Mouse (Mus musculus): ENCODE results near the gene Irf2. TPM values are rescaled to one million over a fixed set of nuclear protein-coding genes. Genes with fewer than 3 reads are reported as not detected.

The Irf2 gene
- total RNA-seq, 1 experiment: 2.6 TPM

DNA sequence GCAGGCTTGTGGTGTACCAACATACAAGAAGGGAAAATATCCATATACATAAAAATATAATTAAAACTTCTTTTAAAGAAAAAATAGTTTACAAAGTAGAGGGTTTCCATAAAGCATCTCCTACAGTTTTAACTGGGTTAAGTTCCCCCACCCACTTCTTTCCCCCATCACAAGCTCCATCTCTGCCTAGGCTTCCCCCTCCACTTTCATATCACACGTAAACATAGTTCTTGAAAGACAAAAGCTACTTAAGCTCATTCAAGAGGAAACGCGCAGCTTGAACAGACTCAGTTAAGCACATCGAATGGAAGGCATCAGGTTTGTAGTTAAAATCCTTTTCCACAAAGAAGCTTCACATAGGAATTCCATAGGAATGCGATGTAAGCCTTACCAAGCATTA lies 32.8 kb upstream of the Irf2 start:
- in situ Hi-C loops (cut with MboI; ENCODE audit: low sequenced_read_pairs in 2 of 2, unreplicated experiment in 2 of 2): no loop called here
- no peak for TF ChIP-seq MAFK (IDR thresholded peaks at IDR 0.05; ENCODE audit: insufficient read depth, low read depth, low read length)
- no peak for TF ChIP-seq ZC3H11A (IDR thresholded peaks at IDR 0.05; ENCODE audit: borderline replicate concordance, low read depth, low read length)
- TF ChIP-seq ZNF384 (IDR thresholded peaks at IDR 0.05; ENCODE audit: low read depth, low read length): no peak
- Histone ChIP-seq H3K4me1 (ENCODE audit: control insufficient read depth in 2 of 2, insufficient read depth in 2 of 2, low read length in 2 of 2, poor library complexity in 1 of 2) (no peaks in the 10 kb centered on the region), H3K9ac (ENCODE audit: insufficient read depth, low read depth, low read length, poor library complexity, severe bottlenecking) (no peak overlapping the region), H3K9me3 (ENCODE audit: control insufficient read depth, insufficient read depth, low read depth, low read length) (no peaks in the 10 kb centered on the region), H3K4me3 (ENCODE audit: insufficient read depth in 1 of 2, low read depth in 1 of 2, low read length in 2 of 2, poor library complexity in 1 of 2, severe bottlenecking in 1 of 2) (no peak overlapping the region), H3K27ac (ENCODE audit: insufficient read depth, low read depth, low read length, poor library complexity, severe bottlenecking) (no peak overlapping the region), H3K36me3 (ENCODE audit: control insufficient read depth, insufficient read depth, low read length, poor library complexity, severe bottlenecking) (no peaks in the 10 kb centered on the region)
- DNase-seq (ENCODE audit: low read depth, low spot score): no peak

DNA sequence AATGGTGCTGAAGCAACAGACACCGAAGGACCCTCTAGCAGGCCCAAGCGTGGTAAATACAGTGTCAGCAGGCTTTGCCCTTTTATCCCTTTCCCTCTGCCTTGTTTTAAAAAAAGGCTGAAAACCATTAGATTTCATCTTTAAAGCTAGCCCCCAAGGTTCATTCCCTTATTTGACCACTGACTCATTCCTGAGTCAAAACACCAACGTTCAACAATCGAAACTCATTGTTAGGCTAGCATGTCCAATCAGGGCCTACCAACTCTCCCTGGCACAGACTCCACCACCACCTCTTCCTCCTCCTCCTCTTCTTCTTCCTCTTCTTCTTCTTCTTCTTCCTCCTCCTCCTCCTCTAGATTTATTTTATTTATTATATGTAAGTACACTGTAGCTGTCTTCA lies 30.2 kb upstream of the Irf2 start:
- DNase-seq (ENCODE audit: low read depth, low spot score): no peak
- H3K36me3 ChIP-seq (ENCODE audit: control insufficient read depth, insufficient read depth, low read length, poor library complexity, severe bottlenecking): no peaks in the 10 kb centered on the region
- in situ Hi-C loops (cut with MboI; ENCODE audit: low sequenced_read_pairs in 2 of 2, unreplicated experiment in 2 of 2): no loop called here
- TF ChIP-seq MAFK (IDR thresholded peaks at IDR 0.05; ENCODE audit: insufficient read depth, low read depth, low read length) (no peak), HCFC1 (IDR thresholded peaks at IDR 0.05; ENCODE audit: borderline replicate concordance, insufficient read depth, low read length) (no peak), ZNF384 (IDR thresholded peaks at IDR 0.05; ENCODE audit: low read depth, low read length) (no peak), ZC3H11A (IDR thresholded peaks at IDR 0.05; ENCODE audit: borderline replicate concordance, low read depth, low read length) (no peak)
- H3K4me3 ChIP-seq (ENCODE audit: insufficient read depth in 1 of 2, low read depth in 1 of 2, low read length in 2 of 2, poor library complexity in 1 of 2, severe bottlenecking in 1 of 2): no peak overlapping the region
- no peak overlapping the region for H3K9ac ChIP-seq (ENCODE audit: insufficient read depth, low read depth, low read length, poor library complexity, severe bottlenecking)
- no peaks in the 10 kb centered on the region for H3K9me3 ChIP-seq (ENCODE audit: control insufficient read depth, insufficient read depth, low read depth, low read length)
- no peak overlapping the region for H3K27ac ChIP-seq (ENCODE audit: insufficient read depth, low read depth, low read length, poor library complexity, severe bottlenecking)
- no peaks in the 10 kb centered on the region for H3K4me1 ChIP-seq (ENCODE audit: control insufficient read depth in 2 of 2, insufficient read depth in 2 of 2, low read length in 2 of 2, poor library complexity in 1 of 2)

DNA sequence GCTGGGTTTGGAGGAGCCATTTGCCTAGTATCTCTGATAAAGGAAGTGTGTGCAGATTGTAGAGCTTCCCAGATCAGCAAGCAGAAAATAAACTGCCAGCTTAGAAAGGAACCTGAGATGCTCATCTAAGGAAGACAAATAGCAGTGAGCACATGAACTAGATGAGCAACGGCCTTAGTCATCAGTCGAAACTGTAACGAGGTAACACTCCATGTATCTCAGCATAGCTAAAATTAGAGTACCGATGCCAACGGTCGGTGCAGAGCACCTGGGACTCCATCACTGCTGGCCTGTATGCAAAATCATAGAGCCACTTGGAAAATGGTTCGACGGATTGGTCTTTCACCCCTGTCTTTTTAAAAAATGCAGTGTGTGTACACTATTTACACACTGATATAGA lies 29.2 kb upstream of the Irf2 start:
- H3K36me3 ChIP-seq (ENCODE audit: control insufficient read depth, insufficient read depth, low read length, poor library complexity, severe bottlenecking): no peaks in the 10 kb centered on the region
- H3K27ac ChIP-seq (ENCODE audit: insufficient read depth, low read depth, low read length, poor library complexity, severe bottlenecking): no peak overlapping the region
- H3K4me3 ChIP-seq (ENCODE audit: insufficient read depth in 1 of 2, low read depth in 1 of 2, low read length in 2 of 2, poor library complexity in 1 of 2, severe bottlenecking in 1 of 2): no peak overlapping the region
- no peak for DNase-seq (ENCODE audit: low read depth, low spot score)
- no peak overlapping the region for H3K9ac ChIP-seq (ENCODE audit: insufficient read depth, low read depth, low read length, poor library complexity, severe bottlenecking)
- H3K4me1 ChIP-seq (ENCODE audit: control insufficient read depth in 2 of 2, insufficient read depth in 2 of 2, low read length in 2 of 2, poor library complexity in 1 of 2): no peaks in the 10 kb centered on the region
- TF ChIP-seq ZC3H11A (IDR thresholded peaks at IDR 0.05; ENCODE audit: borderline replicate concordance, low read depth, low read length) (no peak), MAFK (IDR thresholded peaks at IDR 0.05; ENCODE audit: insufficient read depth, low read depth, low read length) (no peak)
- in situ Hi-C loops (cut with MboI; ENCODE audit: low sequenced_read_pairs in 2 of 2, unreplicated experiment in 2 of 2): no loop called here
- no peaks in the 10 kb centered on the region for H3K9me3 ChIP-seq (ENCODE audit: control insufficient read depth, insufficient read depth, low read depth, low read length)

DNA sequence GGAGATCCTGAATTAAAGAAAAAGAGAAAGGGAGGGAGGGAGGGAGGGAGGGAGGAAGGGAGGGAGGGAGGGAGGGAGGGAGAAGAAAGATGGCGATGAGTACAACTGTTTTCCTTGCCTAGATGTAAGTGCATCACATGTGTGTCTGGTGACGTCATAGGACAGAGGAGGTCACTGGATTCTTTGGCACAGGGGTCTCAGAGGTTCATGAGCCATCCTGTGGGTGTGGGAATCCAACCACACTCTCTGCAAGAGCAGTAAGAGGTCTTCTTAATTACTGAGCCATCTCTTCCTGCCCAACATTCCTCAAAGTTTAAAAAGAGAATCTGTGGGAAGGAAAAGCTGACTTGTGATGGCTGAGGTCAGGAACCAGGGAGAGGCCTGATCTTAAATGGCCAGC lies 28.0 kb upstream of the Irf2 start:
- Histone ChIP-seq H3K4me1 (ENCODE audit: control insufficient read depth in 2 of 2, insufficient read depth in 2 of 2, low read length in 2 of 2, poor library complexity in 1 of 2) (no peaks in the 10 kb centered on the region), H3K36me3 (ENCODE audit: control insufficient read depth, insufficient read depth, low read length, poor library complexity, severe bottlenecking) (no peaks in the 10 kb centered on the region), H3K9me3 (ENCODE audit: control insufficient read depth, insufficient read depth, low read depth, low read length) (no peaks in the 10 kb centered on the region), H3K27ac (ENCODE audit: insufficient read depth, low read depth, low read length, poor library complexity, severe bottlenecking) (no peak overlapping the region), H3K4me3 (ENCODE audit: insufficient read depth in 1 of 2, low read depth in 1 of 2, low read length in 2 of 2, poor library complexity in 1 of 2, severe bottlenecking in 1 of 2) (no peak overlapping the region), H3K9ac (ENCODE audit: insufficient read depth, low read depth, low read length, poor library complexity, severe bottlenecking) (no peak overlapping the region)
- no peak for DNase-seq (ENCODE audit: low read depth, low spot score)
- in situ Hi-C loops (cut with MboI; ENCODE audit: low sequenced_read_pairs in 2 of 2, unreplicated experiment in 2 of 2): no loop called here
- TF ChIP-seq ZC3H11A (IDR thresholded peaks at IDR 0.05; ENCODE audit: borderline replicate concordance, low read depth, low read length) (no peak), MAFK (IDR thresholded peaks at IDR 0.05; ENCODE audit: insufficient read depth, low read depth, low read length) (no peak), HCFC1 (IDR thresholded peaks at IDR 0.05; ENCODE audit: borderline replicate concordance, insufficient read depth, low read length) (no peak), ZNF384 (IDR thresholded peaks at IDR 0.05; ENCODE audit: low read depth, low read length) (no peak), CHD2 (IDR thresholded peaks at IDR 0.05; ENCODE audit: low read depth, low read length) (no peak)

DNA sequence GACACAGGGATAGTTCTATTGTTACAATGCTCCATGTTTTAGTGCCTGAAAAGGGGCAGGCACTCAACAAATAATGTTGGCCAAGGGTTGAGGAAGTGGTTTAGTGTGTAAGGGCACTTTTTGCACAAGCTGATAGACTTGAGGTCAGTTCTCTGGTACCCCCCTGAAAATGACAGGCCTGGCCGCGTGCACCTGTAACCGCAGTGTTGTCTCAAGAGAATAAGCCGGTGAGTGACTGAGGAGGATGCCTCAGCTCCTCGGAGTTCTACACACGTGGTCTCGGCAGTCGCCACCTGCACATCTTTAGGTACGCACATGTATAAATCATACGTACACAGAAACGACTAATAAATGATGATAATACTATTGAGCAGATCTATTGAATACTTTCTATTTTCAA lies 26.4 kb upstream of the Irf2 start:
- Histone ChIP-seq H3K27ac (ENCODE audit: insufficient read depth, low read depth, low read length, poor library complexity, severe bottlenecking) (no peak overlapping the region), H3K4me1 (ENCODE audit: control insufficient read depth in 2 of 2, insufficient read depth in 2 of 2, low read length in 2 of 2, poor library complexity in 1 of 2) (no peaks in the 10 kb centered on the region), H3K36me3 (ENCODE audit: control insufficient read depth, insufficient read depth, low read length, poor library complexity, severe bottlenecking) (no peaks in the 10 kb centered on the region), H3K4me3 (ENCODE audit: insufficient read depth in 1 of 2, low read depth in 1 of 2, low read length in 2 of 2, poor library complexity in 1 of 2, severe bottlenecking in 1 of 2) (no peak overlapping the region), H3K9ac (ENCODE audit: insufficient read depth, low read depth, low read length, poor library complexity, severe bottlenecking) (no peak overlapping the region), H3K9me3 (ENCODE audit: control insufficient read depth, insufficient read depth, low read depth, low read length) (no peaks in the 10 kb centered on the region)
- DNase-seq (ENCODE audit: low read depth, low spot score): no peak
- in situ Hi-C loops (cut with MboI; ENCODE audit: low sequenced_read_pairs in 2 of 2, unreplicated experiment in 2 of 2): no loop called here
- no peak for TF ChIP-seq CHD2 (IDR thresholded peaks at IDR 0.05; ENCODE audit: low read depth, low read length)
- no peak for TF ChIP-seq MAFK (IDR thresholded peaks at IDR 0.05; ENCODE audit: insufficient read depth, low read depth, low read length)
- TF ChIP-seq ZNF384 (IDR thresholded peaks at IDR 0.05; ENCODE audit: low read depth, low read length): no peak
- TF ChIP-seq ZC3H11A (IDR thresholded peaks at IDR 0.05; ENCODE audit: borderline replicate concordance, low read depth, low read length): no peak
- no peak for TF ChIP-seq HCFC1 (IDR thresholded peaks at IDR 0.05; ENCODE audit: borderline replicate concordance, insufficient read depth, low read length)
